Mouse (Mus musculus): Measurements from ENCODE around the gene Fam221a.

Fam221a gene

GRCm38 (mm10) chr6:49395316-49395715, 27.8 kb downstream of the Fam221a start, which contains the start of gene Stk31:
TSS of gene Stk31 (plus strand) at chr6:49395604.
- WGBS: 91% methylated on average over 34 of the region's 34 CpGs

GRCm38 (mm10) chr6:49410830-49411229, 43.3 kb downstream of the Fam221a start:
- WGBS: 81% methylated on average over 3 of the region's 3 CpGs

GRCm38 (mm10) chr6:49412967-49413366, 45.4 kb downstream of the Fam221a start:
- WGBS: 70% methylated on average over 2 of the region's 2 CpGs

GRCm38 (mm10) chr6:49415971-49416370, 48.4 kb downstream of the Fam221a start:
- 43% methylated on average over 1 of the region's 1 CpGs for WGBS

GRCm38 (mm10) chr6:49437306-49437705, 69.8 kb downstream of the Fam221a start:
- 69% methylated on average over 1 of the region's 1 CpGs for WGBS
